Mouse (Mus musculus) left cerebral cortex, adult 11 months (tissue): ENCODE measurements around the gene Tmem176a.
"Not testable (repeated sequence)": the region's sequence is repeated elsewhere in the genome, so short reads cannot be mapped to it uniquely, and the experiment has no call there.

Source experiments
- DNase-seq: peaks from one replicate; pipeline ENCODE4 v3.0.0; 2022; ENCODE audit warnings: low spot score

Tmem176a gene

DNA sequence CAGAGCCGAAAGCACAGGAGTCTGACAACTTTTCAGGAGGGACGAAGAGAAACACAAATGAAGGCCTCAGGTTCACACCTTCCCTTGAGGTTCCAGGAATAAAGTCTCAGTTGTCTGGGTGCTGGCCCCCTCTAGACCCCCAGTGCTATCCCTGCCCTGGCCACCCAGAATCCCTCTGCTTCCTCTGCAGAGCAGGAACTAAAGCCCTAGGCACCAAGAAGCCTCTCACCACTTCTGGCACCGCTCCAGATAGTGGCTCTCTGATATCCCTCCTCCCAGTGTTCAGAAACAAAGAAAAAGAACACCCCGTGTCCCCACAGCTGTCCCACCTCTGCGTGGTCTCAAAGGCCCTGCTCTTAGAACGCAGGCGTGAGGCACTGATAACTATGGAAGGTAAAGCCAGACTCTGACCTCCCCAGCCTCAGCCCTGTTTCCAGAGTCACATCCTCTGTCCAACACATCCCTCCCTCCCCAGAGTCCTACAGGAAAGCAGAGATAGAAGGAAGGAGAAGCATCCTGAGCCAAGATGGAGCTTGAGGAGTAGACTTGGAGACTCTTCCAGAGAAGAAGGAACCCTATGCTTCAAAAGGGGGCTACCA, at the start of gene Tmem176a:
TSS of gene Tmem176a (plus strand) at position 549 of the 599 bp plus-strand sequence.
- no peak for DNase-seq

DNA sequence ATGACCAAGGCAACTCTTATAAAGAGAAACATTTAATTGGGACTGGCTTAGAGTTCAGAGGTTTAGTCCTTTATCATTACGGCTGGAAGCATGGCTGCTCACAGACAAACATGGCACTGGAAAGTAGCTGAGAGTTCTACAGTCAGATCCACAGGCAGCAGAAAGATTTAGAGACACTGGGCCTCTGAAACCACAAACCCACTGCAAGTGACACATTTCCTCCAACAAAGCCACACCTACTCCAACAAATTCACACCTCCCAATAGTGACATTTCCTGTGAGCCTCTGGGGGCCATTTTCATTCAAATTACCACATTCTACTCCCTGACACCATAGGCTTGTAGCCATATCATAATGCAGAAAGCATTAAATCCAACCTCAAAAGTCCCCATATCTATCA, 38.8 kb upstream of the Tmem176a start:
- DNase-seq: no peak

DNA sequence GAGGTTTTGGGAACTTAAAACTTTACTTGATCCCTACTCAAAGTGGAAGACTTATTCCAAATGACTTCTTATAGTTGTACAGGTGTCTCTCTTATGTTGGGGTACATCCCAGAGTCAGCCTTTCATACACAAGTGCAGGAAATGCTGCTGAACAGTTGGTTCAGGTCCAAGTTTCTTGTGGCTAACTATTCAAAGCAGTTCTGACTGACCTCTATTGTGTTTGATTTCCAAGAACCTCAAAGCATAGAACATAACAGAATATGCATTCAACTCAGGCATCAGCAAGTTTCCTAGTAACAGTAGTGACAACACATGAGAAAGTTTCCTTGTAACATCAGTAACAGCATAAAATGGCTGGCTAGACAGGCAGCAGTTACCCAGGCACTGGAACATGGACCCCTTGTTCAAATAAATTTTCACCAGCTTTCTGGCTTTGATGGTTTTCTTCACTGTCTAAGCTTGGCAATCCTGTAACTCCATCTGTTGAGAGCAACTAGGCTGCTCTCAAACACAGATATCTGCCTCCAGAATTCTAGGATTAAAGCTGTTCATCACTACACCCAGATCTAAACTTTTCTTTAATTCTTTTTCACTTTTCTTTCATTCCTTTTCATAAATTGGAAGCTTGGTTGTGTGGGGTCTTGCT, 37.2 kb upstream of the Tmem176a start:
- no peak for DNase-seq

DNA sequence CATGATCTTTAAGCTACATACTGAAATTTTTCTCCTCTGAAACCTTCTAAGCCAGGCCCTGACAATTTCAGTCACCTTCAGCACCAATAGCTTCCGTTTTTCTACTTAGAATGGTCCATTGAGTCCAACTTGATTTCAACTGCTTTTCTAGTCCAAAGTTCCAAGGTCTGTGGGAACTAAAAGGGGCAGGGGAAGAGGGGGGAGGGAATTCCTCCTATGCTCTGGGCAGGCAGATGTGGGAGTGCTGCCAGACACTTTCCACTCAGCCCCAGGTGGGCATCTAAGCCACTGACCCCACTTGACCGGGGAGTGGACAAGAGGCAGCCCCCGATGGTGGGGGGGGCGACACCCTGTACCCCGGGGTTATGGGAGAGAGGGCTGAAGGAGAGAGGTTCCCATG, 36.4 kb upstream of the Tmem176a start:
- DNase-seq: no peak

DNA sequence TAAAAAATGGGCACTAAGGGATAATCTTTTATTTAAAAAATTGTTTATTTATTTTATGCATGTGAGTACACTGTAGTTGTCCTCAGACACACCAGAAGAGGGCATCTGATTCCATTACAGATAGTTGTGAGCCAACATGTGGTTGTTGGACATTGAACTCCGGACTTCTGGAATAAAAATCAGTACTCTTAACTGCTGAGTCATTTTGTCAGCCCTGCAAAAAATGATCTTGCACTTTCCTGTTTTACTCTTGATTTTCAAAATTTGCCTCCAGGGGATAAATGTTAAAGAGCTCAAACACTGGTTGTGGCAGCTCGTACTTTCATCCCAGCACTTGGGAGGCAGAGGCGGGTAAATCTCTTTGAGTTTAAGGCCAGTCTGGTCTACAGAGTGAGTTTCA, 34.0 kb upstream of the Tmem176a start:
- no peak for DNase-seq

DNA sequence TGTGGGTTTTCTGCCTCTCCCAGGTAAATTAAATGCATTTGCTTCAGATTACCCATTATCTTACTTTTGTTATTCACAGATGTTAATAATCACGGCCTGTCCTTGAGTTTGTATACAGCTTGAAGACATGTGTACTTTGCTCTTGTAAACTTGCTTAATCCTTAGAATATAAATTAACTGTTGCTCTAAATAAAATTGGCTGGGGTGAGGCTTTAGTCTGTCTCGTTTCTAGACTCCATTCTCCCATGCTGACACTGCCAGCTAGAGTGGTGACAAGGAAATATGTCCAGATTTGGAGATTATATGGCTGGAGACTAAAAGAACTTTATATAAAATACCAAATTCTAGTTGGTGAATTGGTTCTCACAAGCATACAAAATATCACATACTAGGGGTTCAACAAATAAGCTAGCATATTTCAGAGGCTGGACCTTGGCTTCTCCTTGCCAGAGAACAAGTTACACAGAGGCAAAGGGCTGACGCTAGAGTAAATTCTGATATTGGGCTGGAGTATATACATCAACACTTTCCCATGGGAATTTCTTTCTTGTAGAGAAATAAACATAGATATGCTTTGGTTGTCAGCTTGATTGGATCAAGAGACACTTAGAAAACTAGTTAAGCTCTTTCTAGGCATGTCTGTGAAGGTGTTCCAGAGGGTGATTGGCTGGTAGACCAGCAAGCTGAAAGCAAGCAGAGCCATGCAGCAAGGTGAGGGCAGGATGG, 31.1 kb upstream of the Tmem176a start:
- no peak for DNase-seq

DNA sequence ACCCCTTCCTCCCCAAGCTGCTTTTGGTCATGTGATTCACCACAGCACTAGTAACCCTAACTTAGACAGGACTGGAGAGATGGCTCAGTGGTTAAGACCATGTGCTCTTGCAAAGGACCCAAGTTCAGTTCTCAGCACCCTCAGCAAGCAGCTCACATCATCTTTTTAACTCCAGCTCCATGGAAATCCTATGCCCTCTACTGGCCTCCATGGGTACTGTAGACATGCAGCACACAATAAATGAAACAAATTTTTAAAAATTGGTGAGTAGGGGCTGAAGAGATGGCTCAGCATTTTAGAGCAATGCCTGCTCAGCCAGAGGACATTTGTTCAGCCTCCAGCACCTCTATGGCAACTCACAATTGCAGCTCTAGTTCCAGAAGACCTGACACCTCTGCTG, 25.7 kb upstream of the Tmem176a start:
- no peak for DNase-seq

DNA sequence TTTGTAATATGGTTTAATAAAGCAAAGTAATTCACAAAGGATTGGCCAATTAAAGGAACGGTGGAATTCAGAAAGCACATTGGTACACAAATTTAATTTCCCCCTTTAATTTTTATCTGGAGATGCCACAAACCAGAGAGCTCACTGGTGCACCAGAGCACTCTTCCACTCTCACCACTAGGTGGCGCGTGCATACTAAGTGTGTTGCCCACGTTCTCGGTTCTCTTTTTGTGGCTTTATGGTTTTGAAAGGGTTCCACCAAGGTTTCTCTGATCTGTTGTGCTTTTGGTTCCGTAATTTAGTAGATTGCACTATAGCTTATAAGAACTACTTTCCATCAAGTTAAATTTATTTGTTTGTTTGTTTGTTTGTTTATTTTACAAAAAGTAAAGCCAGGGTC, 22.9 kb upstream of the Tmem176a start:
- DNase-seq: peak; percentile 55

DNA sequence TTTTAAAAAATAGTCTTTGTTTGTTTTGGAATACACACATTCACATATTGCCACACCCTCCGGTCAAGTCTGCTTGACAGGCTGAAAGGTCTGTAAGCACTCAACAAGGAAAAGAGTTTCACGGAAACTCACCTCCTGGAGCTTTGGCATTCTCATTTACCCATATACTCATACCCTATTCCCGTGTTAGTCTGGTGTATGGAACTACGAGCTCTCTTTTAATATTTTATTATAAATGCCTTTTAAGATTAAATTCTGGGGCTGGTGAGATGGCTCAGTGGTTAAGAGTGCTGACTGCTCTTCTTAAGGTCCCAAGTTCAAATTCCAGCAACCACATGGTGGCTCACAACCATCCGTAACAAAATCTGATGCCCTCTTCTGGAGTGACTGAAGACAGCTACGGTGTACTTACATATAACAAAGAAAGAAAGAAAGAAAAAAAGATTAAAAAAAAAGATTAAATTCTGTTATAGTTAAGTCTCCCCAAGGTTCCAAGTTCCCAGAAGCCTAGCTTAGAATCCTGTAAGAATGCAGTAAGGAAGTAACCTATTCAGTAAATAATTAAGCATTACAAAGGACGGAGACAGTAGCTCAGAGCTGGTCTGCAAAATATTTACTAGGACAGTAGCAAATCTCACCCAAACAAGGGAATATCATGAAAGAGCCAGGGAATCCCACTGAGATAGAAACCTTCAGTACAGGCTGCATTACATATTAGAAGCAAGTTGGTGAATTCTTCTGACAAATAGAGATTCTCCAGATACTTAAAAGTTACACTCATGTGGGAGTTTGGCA, 18.5 kb upstream of the Tmem176a start:
- not testable (repeated sequence) for DNase-seq

DNA sequence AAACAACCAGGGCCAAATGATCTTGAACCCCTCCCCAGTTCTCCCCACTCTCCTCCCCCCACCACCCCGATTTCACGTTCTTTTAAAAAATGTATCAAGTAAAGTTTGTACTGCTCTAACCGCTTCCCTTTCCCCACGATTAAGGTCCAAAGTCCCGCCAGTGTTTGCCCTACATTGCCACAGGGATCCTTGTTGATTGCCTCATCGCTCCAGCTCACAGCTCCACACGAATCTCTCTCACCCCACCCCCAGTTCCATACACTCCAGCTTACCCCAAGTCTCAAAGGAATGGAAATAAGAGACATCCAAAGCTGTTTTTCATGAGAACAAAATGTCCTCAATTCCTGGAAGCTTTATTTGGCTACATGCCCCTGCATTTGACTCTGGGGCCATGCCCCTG, 15.7 kb upstream of the Tmem176a start:
- DNase-seq: no peak

DNA sequence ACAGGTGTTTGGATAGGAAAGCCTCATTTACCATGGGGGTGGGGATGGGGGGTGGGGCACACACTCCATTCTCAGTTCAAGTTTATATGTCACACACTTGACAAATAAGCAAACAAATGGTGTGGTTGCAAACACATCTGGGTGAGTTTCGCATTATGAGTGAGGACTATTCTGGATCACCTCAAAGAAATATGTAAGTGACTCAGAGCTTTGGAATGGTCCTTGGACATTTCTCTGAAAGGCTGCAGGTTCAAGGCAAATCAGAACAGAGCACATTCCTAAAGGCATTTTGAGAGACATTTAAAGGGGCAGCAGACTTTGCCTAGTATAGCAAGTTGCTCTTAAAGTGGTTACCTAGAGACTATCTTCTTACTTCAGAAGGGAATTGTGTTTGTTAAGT, 11.7 kb upstream of the Tmem176a start:
- no peak for DNase-seq

DNA sequence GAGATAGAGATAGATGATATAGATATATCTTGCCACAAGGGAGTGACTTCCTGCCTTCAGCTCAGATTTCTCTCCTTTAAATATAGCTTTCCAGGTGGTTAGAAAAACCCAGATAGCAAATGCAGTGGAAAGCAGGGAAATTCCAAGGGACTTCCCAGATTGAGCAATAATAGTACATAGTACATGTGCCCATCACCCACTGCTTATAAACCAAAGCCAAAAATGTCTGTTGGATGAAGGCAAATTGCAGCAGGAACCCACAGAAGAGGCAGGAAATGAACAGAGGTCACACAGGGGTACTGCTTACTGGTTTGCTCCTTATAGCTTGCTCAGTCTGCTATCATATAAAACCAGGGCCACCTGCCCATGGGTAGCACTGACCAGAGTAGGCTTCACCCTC, 11.1 kb upstream of the Tmem176a start:
- no peak for DNase-seq

DNA sequence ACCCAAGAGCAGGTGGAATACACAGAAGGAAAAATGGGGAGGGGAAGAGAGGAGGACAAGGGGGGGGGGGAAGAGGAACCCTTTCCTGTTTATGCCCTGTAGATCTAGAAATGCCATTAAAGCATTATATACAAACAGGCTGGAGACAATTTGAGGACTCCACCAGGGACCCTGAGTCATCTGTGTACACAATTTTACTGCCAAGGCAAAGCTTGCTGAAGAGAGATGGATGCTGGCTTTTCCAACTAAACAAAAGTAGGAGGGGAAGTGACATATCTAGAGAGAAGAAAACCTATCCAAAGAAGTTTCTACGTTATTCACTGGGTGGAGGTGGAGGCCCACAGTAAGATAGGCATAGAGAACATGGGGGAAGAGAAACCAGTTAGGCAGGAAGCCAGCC, 10.5 kb upstream of the Tmem176a start:
- DNase-seq: no peak

DNA sequence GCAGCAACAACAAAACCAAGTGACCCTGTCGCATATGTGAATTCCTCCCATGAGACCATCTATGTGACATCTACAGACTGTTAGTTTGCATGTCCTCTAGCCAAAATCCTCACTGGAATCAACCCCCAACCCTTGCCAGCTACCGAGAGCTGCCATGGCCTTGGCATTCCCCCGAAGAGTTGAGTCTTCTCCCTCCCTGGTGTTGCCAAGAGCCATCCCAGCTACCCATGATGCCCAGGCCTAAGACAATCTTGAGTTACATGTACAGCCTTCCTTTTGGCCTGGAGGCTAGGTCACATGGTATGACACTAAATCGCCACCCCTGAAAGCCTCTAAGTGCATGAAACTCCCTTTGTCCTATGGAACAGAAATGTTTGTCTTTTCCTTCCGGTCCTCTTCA, 9.6 kb upstream of the Tmem176a start:
- DNase-seq: no peak

DNA sequence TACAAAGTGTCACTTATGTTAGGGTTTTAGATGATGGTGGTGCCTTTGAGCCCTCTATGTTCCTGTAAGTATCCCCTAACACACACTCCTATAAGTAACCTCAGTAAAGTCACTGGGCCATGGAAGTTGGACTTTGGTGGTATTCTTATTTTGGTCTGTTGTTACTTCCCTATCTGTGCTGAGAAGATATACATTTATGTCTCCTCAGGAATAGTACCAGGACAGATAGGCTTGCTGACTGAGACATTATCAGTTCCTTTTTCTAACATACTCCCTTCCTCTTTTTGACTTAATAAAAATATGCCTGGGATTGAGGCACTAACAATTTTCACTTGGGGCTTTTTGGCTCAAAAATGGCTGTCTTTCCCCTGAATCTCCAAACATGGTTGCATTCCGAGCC, 8.3 kb upstream of the Tmem176a start:
- DNase-seq: no peak

DNA sequence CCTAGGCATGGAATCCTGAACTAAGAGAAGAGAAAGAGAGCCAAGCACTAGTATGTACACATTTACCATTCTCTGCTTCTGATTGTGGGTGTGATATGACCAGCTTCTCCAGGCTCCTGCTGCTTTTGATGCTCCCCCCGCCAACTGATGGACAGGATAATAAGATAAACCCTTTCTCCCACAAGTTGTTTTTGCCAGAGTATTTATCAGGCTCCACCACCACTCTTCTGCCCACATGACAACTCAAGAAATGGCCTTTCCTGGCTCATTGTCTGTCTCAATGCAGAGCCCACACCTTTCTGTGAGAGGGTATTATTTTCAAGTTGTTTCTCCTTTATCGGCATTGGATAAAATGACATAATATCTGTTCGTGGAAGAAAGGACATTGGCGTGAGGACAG, 7.2 kb upstream of the Tmem176a start:
- DNase-seq: no peak

DNA sequence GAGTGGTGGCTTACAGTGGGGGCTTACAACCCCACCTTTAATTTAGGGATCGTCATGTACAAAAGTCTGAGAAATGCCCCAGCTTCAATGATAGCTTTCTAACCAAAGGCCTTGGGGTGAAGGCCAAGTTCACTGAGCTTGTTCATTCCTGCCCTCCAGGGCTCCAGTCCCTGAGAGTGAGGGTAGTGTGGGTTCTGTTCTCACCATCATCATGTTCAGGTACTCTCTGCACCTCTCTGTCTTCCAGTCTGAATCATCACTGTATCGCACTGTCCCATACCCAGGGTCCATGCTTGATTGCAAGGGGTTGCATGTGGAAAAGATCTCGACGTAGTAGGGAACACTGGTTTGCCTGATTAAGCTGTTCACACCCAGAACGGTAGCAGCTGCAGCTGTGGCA, 5.5 kb upstream of the Tmem176a start:
- no peak for DNase-seq

DNA sequence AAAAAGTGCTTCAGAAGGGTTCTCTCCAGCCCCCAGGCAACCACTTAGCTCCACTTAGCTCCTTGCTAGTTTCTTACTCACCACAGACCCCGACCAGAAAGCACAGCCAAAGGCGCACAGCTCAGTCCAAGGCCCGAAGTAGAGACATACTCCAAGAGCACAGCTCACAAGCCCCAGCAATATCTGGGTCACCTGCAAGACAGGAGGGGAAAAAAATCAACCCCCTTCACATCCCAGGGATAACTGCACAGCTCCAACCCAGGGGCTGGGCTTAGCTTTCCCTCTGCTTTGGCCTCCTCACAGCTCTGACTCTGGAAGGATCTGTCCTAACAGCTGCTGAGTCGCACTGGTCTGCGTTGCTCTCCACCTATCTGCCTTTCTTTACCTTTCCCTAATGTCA, 4.6 kb upstream of the Tmem176a start:
- DNase-seq: no peak

DNA sequence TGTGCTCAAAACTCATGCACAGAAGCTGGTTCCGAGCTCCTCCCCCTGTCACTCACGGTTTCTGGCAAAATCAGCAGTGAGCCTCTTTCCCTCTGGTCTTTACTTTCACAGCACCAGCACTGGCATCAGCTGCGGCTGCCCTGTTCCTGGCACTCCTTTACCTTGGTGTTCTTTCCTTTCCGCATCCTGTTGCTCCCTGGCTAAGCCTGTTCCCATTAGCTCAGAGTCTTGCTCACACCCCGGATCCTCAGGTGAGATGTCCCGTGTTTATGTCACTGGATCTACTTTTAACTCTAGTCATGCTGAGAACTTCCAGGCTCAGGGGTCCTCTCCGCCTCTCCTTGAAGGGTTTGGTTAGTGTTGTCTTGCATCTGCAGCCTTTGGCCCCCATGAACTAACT, 3.2 kb upstream of the Tmem176a start:
- DNase-seq: no peak

DNA sequence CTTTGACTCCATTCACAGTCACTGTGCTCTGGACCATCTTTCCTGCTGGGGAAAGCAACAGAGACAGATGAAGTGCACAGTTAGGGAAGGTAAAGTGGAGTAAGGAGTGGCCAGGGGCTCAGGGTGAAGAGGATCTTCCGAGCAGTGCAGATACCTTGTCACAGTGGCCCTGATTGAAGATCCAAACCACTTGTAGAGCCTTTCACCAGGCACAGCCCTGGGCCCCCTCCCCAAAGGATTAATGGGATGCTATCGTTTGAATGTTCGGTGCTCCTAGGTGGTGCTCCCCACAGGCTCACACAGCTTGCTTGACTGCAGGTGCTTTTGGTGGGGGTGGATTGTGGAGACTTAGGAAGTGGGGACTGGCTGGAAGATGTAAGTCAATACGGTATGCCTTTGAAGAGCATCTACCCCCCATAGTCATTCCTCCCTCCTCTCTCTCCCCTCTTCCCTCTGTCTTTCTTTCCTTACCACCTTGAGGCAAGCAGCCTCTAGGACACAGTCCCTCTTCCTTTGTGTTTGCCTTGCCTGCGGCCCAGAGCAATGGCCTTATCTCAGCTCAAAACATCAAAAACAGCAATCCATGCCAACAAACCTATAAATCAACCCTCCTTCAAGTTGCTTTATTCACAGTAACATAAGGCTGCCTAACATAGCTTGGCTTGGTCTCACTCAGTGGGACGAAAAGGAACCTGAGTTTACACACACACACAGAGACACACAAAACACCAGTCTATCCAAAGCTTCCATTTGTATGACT, 2.2 kb upstream of the Tmem176a start:
- DNase-seq: no peak

DNA sequence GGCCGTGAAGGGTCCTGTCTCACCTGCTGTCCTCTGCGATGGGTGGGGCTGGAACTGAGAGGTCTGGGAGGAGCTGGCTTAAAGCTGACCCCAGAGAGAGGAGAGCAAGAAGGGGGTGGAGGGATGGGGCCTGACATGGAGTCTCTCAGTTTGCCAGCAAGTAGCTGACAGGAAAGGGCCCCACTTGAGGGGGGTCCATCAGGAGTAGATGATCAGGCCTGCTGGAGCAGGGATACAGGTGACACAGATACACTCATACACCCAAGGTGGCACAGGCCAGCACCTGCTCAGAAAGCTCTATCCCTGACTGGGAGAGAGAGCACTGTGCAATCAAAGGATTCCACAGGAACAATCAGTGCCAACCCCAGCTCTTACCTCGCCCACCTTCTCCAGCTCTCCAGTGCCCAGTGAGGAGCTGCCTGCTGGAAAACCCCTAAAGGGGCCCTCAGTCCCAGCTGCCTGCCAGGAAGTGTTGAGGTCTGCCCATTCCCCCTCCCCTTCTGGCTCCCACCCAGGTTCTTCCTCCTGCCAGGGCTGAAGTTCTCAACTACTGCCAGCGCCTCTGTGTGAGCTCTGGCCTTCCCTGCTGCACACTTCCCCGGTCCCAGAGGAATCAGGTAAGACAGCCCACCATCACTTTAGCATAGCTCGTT, 380 bp downstream of the Tmem176a start, which contains the start of gene Tmem176b:
TSS of gene Tmem176b (minus strand) at position 524 of the 653 bp plus-strand sequence.
- DNase-seq: peak; percentile 71
